Mouse (Mus musculus): Measurements from ENCODE around the gene Cdc6.

The Cdc6 gene

DNA sequence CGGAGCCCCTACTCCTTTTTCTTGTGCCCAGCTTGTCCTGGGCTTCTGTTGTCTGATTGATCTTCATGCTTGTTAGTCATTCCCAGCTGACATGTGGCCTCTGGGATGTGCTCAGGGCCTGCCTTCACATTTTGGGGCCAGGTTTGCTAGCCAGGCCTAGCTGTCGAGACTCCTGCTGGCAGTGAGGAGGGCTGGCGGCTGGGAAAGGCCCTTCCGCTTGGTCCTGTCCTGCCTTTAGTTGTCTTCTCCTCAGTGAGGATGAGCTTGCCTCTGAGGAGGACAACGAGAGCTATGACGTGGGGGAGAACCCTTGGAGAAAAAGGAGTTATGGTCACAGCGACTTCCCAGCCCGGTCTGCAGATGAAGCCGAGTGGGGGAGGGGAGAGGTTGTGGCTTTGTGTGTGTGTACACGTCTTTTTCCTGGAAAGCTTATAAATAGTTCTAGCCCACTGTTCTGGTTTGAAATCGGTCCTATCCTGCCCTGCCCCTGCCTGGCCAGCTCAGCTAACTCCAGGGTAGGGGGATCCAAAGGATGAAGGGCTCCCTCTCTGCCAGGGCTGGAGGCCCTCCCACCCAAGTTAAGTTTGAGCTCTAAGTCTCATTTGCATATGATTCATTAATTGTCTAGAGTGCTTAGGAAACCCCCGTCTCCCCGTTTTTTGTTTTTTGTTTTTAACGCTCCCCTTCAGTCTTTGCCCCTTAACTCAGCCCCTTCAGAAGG is 36.3 kb downstream of the Cdc6 start:
- DNase-seq (ENCODE audit: low read depth, low spot score), result no peak

DNA sequence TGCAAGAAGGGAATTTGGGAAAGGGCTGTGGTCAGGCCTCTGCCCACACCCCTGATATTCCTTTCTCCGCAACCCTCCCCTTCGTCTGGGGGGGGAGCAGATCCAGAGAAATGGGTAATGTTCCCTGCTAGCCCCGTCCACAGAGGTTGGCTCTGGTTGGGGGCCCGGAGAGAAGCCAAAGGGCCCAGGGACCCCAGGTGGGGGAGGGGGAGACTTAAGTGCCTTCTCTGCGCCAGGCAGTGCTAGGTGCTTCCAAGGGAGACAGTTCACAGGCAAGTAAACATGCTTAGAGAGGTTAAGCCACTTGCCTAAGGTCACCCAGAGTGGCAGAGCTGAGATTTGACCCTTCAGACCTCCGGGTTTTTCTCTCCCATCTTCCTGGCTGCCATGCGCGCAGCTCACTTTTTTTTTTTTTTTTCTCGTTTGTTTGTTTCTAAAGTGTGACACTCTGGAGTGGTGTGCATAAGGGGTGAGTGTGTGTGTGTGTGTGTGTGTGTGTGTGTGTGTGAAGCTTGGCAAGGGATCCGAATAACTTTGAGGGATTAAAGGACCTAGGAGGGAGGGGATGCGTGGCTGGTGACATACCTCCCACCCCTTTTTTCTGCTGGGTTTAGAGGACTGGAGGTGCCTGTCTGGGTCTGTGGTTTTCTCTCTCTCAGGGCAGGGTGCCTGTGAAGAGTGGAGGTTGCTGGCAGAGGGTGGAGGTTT is 37.5 kb downstream of the Cdc6 start:
- no peak for DNase-seq (ENCODE audit: low read depth, low spot score)

DNA sequence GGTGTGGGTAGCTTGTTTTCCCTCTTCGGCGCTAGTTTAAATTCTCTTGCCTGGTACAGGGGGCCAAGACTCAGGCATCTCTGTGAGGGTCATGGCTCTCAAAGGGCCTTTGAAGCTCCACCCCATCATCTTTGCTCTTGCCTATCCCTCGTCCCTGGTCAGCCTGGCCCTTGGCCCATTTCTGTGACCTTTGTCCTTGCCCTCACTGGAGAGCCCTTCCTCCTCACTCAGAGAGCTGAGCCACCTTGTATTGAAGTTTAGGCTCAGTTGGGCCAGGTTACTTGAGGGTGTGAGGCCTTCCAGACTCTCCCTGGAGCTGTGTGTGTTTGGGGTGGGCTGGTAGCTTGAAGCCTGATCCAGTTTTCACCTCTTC is 38.0 kb downstream of the Cdc6 start:
- DNase-seq (ENCODE audit: low read depth, low spot score), result no peak

DNA sequence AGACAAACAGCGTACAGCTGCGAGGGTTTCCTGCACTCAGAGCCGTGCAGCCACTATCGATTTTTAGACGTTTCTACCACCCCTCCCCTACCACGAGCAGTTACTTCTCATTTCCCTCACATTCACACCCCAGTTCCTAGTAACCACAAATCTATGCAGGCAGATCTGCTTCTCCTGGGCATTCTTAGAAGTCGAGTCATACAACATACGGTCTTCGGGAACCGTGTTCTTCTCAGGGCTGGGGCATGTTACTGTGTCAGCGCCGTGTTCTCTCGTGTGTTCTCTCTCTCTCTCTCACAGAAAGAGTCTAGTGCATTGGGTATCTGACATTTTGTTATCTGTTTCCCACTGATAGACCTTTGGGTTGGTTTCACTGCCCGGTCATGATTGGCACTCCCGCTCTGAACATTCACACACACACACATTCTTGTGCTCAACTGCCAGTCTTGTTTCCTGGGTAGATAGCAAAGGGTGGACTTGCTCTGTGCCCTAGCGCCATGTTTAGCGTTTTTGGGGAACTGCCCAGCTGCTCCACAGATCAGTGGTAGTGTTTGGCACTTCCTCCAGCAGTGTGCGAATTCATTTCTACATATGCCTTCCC is 40.5 kb downstream of the Cdc6 start:
- DNase-seq (ENCODE audit: low read depth, low spot score), result no peak

DNA sequence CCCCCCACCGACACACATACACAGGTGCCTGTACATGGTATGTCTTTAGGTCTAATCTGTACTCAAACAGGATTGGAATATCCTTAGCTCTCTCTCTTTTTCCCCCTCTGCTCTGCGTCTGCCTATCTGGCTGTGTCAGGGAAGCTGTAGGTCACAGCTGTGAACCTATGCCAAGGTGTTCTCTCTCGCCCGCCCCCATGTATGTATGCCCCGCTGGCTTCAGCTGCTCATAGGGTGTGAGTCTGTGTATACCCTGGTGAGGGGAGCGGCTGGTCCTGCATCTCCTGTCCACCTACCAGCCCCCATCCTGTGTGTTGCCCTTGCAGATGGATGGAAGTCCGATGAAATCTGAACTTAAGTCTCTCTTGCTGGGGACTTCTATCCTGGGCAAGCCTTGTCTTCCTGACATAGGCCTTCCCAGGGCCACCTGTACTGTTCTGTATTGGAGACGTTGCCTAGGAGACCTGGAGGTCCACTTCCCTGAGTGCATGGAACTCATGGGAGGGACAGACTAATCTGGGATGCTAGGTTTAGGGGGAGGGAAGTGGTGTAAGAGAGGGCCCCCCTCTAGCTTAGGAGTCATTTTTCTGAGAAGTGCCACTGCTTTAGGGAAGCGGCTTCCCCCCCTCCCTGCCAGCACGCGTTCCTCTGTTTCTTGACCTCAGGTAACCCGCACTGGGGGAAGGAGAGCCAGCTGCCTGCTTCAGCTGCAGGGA is 41.8 kb downstream of the Cdc6 start:
- DNase-seq (ENCODE audit: low read depth, low spot score), result no peak

DNA sequence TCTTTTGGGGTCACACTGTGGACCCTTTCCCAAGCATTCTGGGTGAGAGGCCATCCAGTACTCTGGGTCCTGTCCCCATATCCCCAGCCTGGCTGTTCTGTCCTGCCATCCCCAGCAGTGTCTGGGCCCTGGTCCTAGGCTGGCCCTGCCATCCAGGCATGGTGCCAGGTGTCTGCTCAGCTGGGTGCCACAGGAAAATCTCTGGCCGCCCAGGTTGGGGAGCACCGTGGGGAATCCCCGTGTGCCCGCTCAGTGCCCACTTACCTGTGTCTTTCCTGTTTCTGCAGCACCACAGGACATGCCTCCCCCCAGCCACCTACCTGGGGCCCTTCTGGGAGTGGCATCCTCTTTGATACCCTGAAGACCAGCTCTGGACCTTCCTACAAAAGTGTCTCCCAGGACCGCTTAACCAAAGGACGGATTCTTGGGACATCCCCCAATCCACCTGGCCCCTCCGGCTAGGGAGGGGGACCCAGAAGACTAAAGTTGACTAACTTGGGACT is 42.4 kb downstream of the Cdc6 start:
- DNase-seq (ENCODE audit: low read depth, low spot score), result no peak

DNA sequence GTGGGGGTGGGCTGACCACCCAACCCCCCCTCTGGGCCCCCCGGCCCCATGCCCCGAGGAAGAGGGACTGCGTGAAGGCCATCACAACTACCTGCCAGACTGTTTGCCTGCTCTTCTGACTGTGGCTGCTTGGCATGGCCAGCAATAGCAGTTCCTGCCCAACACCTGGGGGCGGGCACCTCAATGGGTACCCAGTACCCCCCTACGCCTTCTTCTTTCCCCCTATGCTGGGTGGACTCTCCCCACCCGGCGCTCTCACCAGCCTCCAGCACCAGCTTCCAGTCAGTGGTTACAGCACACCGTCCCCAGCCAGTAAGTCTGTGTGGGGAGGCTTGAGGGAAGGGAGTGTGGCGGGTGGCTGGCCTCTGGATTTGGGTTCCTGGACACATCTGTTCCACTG is 42.9 kb downstream of the Cdc6 start:
- DNase-seq (ENCODE audit: low read depth, low spot score), result no peak

DNA sequence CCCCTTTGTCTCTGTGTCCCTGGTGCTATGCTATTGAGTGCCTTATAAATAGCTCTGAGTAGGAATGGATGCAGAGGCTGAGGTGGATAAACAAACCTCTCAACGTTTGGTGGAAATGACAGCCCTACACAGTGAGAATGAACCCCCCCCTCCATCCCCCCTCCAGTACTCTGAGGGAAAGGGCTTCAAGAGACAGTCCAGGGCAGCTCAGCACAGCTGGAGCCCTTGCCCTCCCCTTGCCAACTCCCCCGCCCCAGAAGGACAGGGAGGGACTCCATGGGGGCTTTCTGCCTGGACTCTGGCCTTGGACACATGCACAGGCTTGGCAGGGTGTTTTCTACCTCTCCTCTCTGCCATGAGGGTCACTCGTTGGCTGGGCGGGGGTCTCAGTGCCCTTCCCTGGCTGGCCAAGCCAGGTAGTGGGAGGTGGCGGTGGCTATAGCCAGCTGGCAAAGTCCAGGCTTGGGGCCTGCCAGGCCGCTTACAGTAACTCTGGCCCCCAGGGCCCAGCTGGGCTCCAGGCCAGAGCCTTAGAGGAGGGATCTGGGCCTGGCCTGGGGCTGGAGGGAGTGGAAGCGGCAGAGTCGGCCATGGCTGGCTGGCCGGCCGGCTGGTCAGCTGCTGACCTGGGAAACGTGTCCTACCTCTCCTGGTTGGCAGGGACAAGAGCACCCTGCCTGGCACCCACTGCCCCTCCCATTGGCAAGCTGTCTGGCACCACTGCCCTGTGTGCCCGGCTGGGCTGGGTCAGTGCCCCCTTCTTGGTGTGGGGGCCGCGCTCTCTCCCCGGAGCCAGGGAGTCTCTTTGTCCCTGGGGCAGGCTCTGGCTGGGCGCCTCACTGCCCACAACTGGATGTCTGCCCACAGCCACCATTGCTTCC is 43.7 kb downstream of the Cdc6 start:
- DNase-seq (ENCODE audit: low read depth, low spot score), result no peak

DNA sequence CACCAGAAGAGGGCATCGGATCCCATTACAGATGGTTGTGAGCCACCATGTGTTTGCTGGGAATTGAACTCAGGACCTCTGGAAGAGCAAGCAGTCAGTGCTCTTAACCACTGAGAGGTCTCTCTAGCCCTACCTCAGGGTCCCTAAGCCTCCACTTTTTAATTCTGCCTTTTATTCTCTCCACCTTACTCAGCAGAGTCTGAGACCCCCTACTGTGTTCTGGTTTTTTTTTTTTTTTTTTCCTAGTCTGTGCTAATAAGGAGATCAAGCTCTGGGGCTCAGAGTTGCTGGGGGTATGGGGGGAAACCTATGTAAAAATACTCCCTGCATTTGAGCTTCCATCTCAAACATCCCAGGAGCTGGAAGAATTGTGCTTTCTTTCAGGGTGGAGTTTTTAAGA is 44.5 kb downstream of the Cdc6 start:
- DNase-seq (ENCODE audit: low read depth, low spot score), result no peak

DNA sequence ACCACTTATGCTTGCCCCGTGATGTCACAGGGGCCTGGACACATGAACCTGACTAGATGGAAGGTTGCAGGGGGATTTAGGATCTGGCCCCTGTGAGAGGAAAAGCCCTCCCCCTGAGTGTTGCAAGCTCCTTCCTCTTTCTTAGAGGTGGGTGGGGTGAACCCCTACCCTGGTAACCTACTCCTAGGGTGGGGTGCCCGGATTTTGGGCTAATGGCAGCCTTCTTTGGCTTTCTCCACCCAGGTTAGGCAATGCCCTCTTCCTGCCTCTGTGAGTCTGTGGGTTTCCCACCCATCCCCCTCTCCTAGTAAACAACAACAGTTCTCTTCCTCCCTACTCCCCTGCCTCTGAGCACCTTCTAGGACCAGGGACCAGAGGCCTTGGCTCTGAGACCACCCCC is 45.1 kb downstream of the Cdc6 start:
- no peak for DNase-seq (ENCODE audit: low read depth, low spot score)

DNA sequence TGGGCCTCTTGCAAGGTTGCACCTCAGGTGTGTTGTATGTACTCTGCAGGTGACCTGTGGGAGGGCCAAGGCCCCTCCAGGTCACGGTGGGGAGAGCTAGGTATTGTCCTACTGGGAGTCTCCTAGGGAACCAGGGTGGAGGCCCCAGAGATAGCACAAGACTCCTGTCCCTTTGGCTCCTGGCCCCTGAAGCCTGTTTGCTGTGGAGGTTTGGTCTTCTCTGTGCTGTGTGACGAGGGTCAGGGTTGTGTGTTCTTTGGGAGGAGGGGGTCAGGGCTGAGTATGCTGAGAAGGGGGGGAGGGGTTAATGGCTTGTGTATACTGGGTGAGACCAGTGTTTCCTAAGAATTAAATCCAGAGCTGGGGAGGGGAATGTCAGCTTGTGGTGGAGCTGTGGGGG is 45.8 kb downstream of the Cdc6 start:
- DNase-seq (ENCODE audit: low read depth, low spot score), result no peak

DNA sequence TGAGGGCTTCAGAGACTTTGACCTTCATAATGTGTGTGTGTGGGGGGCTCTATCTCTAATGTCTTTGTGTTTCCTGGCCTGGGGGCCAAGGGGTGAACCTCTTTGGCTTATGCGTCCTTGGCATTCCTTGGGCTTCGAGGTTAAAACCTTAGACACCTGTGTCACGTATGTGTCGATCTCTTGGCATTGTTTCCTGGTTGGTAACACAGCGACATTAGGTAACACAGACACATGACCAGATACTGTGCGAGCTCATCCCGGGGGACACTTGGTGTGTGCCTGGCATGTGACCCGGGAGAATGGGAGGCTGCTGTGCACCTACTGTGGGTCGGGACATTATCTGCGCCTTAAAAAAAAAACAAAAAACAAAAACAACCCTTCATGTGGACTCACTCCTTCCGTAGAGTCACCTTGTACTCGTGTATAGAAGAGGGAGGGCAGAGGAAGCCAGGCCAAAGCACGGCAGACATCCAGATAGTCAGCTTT is 46.3 kb downstream of the Cdc6 start:
- DNase-seq (ENCODE audit: low read depth, low spot score), result no peak

DNA sequence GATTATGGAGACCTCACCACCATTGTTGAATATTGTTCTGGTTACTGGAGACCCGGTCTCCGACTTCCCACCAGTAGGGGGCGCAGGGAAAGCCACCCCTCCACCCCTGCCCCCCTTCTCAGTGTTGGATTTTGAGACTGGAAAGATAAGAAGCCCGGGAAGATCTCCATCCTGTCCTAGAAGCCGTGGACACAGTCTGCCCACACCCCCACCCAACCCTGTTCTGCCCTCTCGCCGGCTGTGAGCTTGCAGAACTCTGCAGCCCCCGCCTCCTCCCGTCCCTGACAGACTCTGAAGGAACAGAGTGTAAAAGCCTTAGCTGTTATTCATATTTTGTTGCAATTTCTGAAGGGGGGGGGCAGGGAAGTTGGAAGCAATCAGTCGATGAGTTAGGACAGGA is 46.8 kb downstream of the Cdc6 start:
- DNase-seq (ENCODE audit: low read depth, low spot score), result no peak

DNA sequence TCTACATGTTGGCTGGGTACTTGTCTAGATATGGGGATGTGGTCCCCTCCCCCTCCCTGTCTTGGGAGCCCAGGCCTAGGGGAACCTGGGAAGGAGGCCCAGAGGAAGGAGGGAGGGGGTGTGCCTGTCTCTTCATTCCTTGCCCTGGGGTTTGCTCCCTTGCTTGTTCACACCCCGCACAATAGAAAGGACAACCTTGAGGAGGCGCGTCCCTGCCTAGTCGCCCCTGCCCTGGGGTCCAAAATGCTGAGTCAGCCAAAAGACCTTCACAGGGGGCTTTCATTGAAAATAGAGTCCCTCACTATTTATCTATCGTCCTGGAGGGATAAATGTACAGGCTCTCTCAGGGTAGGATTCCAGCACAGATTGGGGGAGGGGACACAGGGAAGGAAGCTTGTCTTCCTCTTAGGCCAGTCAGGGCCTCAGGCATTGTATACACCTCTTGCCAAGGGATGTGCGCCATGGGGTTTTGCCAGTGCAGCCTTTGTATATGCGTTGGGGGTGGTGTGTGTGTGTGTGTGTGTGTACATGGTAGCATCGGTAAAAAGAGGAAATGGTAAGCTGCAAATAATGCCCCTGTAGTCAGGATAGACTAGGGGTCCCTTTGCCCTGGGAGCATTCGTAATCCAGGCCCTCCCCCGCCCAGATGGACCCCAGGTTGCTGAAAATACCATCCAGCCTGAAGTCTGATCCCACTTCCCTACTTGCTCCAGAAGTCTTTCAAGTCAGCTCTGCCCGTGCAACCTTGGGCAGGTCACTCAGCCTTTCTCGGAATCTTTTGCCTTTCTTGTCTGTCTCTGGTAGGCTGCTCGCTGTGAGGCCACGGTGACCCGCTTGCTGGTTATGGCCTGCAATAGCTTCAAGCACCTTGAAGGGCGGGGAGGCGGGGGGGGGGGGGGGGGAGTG is 47.5 kb downstream of the Cdc6 start:
- DNase-seq (ENCODE audit: low read depth, low spot score), result no peak

DNA sequence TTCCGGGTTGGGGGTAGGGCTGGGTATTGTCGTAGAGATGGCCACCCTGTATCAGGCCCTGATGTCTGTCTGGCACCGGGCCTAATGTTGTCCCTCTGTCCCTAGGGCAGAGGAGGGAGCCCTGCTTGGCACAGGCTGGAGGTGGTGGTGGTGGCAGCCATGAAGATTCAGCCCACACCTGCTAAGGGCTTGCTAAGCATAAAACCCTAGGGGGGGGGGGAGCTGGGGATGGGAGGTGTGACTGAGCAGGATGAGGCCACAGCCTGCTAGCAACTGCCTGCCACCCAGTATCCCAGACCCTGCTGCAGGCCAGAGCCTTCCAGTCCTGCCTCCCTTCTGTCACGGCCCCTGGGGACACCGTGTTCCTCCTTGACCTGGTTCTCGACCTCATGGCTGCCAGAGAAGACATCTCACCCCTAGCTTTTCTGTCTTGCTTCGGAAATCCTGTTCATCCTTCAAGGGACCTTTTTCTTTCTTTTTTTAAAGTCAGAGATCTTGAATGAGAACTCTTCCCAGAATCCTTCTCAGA is 48.2 kb downstream of the Cdc6 start:
- no peak for DNase-seq (ENCODE audit: low read depth, low spot score)

DNA sequence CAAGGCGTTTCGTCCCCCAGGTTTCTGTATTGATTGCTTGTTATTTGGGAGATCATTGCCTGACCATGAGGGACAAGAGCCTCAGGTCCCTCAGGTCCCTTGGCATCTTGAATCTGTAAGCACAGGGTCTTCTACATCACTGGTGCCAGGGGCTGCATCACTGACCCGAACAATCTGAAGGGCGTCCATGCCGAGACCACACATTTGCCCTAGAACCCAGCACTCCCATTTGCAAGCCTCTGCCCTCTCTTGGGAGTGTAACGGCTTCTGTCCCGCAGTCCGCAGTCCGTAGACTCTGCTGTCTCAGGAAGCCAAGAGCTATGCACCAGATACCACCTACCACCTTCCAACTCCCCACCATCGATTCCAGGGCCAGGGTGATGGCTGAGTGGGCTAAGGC is 48.7 kb downstream of the Cdc6 start:
- no peak for DNase-seq (ENCODE audit: low read depth, low spot score)

DNA sequence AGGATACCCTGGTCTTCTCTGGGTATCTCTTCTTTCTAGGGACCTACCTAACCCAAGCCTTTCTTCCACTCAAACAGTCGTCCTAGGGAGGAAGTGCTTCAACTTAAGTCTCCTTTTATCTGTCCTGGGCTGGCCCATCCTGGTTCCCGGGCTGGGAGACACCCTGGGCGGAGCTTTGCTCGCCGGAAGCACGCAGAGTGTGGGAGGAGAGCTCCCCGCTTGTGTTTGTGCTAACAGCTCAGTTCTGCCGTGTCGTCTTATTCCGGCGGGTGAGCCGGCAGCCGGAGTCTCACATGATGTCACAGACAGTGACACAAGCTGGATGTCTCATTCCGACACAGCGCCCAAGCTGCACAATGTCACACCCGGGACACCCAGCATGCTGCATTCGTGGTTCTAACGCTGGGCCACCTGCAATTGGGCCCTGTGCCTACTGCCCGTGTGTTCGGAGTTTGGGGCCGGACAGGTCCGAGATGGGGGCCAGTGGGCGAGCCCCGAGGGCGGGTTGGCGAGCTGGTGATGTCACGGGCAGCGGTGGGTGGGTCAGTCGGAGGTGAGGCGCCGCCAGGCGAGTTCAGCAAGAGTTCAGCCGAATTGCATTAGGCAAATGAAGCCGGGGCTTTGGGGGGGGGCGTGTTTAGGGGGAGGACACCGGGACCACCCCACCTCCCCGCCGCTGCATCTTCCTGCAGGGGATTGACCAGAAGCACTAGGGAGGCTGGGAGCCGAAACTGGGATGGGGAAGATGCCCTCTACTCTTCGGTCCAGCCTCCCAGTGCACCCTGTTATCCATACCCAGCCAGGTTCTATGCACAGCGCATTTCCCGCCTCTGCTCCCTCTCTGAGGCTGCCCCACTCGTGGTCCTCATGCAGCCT is 52.1 kb downstream of the Cdc6 start:
- DNase-seq (ENCODE audit: low read depth, low spot score), result no peak

DNA sequence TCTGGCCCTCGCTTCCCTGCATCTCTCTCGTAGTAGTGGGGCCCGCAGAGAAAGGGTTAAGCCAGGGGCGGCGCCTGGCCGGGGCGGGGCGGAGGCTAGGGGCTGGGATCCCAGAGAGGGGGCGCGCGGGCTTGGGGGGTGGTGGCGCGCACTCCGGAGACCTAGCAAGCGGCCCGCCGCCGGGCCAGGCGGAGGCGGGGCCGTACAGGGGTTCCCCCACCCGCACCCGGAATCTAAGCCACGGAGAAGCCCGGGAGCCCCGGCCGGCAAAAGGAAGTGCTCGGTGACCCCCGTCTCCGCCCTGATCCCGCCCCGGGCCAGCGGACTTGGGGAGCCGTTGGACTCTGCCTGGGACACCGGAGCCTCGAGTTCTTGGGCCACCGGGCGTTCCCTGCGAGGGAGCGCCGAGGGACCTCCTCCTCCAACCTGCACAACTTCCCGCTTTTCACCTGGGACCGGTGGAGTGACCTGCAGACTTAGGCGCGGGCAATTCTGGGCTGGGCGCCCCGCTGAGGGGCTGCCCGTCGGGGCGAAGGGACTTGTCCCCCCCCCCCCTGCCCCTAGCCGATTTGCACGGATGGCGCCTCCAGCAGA is 52.8 kb downstream of the Cdc6 start:
- DNase-seq (ENCODE audit: low read depth, low spot score), result no peak

Data from brain, embryonic 18.5 days (tissue).